Mouse (Mus musculus) limb, embryonic 10.5 days (tissue): ENCODE results near the gene 1700021F05Rik. TPM values are rescaled to one million over a fixed set of nuclear protein-coding genes. Genes with fewer than 3 reads are reported as not detected.

Source experiments
- DNase-seq: peaks from one replicate; pipeline ENCODE4 v3.0.0-alpha.2; 2017; ENCODE audit warnings: low spot score
- H3K27ac ChIP-seq: fragments of 300-500 bp; sonication (generic); 2 replicates; pipeline ENCODE4 v1.5.1; 2016; ENCODE audit warnings: mild to moderate bottlenecking
- H3K27me3 ChIP-seq: fragments of 300-500 bp; sonication (generic); 2 replicates; pipeline ENCODE4 v1.6.1; 2016; ENCODE audit warnings: low read depth, mild to moderate bottlenecking; ENCODE audit not compliant: poor library complexity, severe bottlenecking
- H3K36me3 ChIP-seq: fragments of 300-500 bp; sonication (generic); 2 replicates; pipeline ENCODE4 v1.6.1; 2016; ENCODE audit warnings: mild to moderate bottlenecking, moderate library complexity
- H3K4me1 ChIP-seq: fragments of 300-500 bp; sonication (generic); 2 replicates; pipeline ENCODE4 v1.6.1; 2016
- H3K4me3 ChIP-seq: fragments of 300-500 bp; sonication (generic); 2 replicates; pipeline ENCODE4 v1.5.1; 2016; ENCODE audit warnings: mild to moderate bottlenecking, moderate library complexity
- H3K9me3 ChIP-seq: fragments of 300-500 bp; sonication (generic); replicated peaks from 2 replicates; pipeline ENCODE4 v1.6.1; 2016; ENCODE audit warnings: mild to moderate bottlenecking
- WGBS: fragments of 180-500 bp; shearing (Covaris S2); methylation state at CpG from one replicate; pipeline ENCODE4 v1.1.7; 2016; 5-methylcytosine and 5-hydroxymethylcytosine counted together
- polyA plus RNA-seq: library from polyadenylated mRNA; unstranded; fragments of >200 nt; fragmentation: Nextera tagmentation; extraction: Ambion mirVana; gene quantifications from 2 replicates; pipeline ENCODE4 v1.2.1, GENCODE M21; 2016

1700021F05Rik gene
- polyA plus RNA-seq, 1 experiment from 2014 or later: 59.7 TPM

DNA sequence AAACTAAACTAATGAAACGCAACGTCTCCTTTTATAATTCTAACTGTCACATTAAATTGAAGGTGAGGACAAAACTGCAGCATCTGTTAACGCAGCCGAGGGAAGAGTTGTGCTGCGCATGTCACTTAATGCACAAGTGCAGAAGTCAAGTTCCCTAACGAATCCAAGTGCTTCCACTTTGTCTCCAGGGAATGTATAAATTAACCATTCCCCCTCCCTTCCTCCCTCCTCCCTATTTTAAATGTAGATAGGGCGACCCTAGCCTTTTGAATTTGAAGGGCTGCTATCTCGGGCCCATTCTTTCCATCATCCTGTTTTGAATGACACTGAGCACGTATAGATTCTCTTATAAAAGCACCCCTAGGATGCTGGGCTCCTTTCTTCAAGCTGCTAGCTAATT is 63.3 kb downstream of the 1700021F05Rik start:
- DNase-seq: no peak
- H3K27me3 ChIP-seq: no peaks in the 10 kb centered on the region
- peak overlapping the region; percentile 88 for H3K4me3 ChIP-seq
- peaks cover 35% of the 10 kb centered on the region for H3K4me1 ChIP-seq
- H3K9me3 ChIP-seq: no peaks in the 10 kb centered on the region
- 12% methylated on average over 9 of the region's 9 CpGs for WGBS
- no peaks in the 10 kb centered on the region for H3K36me3 ChIP-seq
- peak overlapping the region; percentile 100 for H3K27ac ChIP-seq

DNA sequence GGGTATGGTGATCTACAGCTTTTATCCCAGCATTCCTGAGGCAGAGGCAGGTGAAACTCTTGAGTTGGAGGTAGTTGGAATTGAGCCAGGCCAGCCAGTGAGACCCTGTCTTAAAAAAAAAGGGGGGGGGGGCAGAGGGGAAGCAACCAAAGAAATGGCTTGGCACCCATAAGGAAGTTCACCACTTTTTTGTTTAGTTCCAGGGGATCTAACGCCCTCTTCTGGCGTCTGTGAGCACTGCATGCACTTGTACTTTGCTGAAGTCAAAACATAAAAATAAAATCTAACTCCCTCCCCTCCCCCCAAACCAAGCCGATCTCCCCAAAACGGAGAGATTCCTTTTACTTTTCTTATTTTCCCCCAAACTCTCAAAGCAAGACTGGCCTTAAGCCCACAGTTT is 65.4 kb downstream of the 1700021F05Rik start:
- Histone ChIP-seq H3K4me1 (peaks cover 15% of the 10 kb centered on the region), H3K9me3 (no peaks in the 10 kb centered on the region), H3K36me3 (no peaks in the 10 kb centered on the region), H3K27ac (no peak overlapping the region), H3K4me3 (no peak overlapping the region), H3K27me3 (no peaks in the 10 kb centered on the region)
- 63% methylated on average over 4 of the region's 4 CpGs for WGBS
- DNase-seq: no peak

Other genes starting within 250 kb of the 1700021F05Rik start
- 10.6 and 11.4 TPM in 2 replicates for gene Bend3, start 62.2 kb downstream of the 1700021F05Rik start, polyA plus RNA-seq
- 11.1 and 14.8 TPM in 2 replicates for gene Gm9803, start 16.9 kb downstream of the 1700021F05Rik start, polyA plus RNA-seq
- 568 and 623 TPM in 2 replicates for gene Cd24a, start 37.3 kb upstream of the 1700021F05Rik start, polyA plus RNA-seq